Mouse (Mus musculus) urinary bladder, postnatal 0 days (tissue): ENCODE results near the gene Phkg2. TPM values are rescaled to one million over a fixed set of nuclear protein-coding genes. Genes with fewer than 3 reads are reported as not detected.

Source experiments
- polyA plus RNA-seq: library from polyadenylated mRNA; unstranded; fragments of >200 nt; fragmentation: Nextera tagmentation; extraction: Ambion mirVana; gene quantifications from 2 replicates; pipeline ENCODE4 v1.2.1, GENCODE M21; 2015

Gene Phkg2
- 23.7 and 25.8 TPM in 2 replicates for polyA plus RNA-seq

DNA sequence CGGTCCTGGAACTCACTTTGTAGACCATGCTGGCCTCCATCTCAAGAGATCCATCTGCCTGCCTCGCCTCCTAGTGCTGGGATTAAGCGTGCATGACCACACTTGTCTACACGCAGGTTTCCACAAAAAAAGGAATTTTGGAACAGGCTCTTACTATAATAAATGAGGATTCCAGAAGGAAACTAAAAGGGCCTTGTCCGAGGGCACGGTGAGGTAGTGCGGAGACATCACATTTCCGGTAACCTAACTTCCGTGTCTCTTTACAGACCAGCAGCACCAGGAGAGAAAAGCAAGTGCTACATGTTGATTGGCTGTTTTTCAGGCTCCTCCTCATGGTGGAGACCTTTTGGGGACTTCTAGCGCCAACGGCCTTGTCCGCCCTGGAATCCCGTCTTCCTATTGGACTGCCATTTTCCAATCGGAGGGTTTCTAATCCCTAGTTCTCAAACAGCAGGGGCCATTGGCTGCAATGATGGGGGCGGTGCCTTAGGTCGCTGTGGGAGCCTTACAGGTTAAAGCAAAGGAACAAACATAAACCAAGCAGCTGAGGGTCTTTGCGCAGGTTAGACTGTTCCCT is at the start of gene Phkg2:
Gene Phkg2, plus strand, starts transcription at position 446 of the 577 bp plus-strand sequence.

GRCm38 (mm10) chr7:127561340-127561858 is 11.7 kb upstream of the Phkg2 start, which contains the start of gene Tmem265:
Gene Tmem265, plus strand, starts transcription at chr7:127561390.

GRCm38 (mm10) chr7:127588011-127588871 is 15.1 kb downstream of the Phkg2 start, which contains the start of the genes Ccdc189 and Rnf40:
Gene Ccdc189, minus strand, starts transcription at chr7:127588595.
Gene Rnf40, plus strand, starts transcription at chr7:127588767.

DNA sequence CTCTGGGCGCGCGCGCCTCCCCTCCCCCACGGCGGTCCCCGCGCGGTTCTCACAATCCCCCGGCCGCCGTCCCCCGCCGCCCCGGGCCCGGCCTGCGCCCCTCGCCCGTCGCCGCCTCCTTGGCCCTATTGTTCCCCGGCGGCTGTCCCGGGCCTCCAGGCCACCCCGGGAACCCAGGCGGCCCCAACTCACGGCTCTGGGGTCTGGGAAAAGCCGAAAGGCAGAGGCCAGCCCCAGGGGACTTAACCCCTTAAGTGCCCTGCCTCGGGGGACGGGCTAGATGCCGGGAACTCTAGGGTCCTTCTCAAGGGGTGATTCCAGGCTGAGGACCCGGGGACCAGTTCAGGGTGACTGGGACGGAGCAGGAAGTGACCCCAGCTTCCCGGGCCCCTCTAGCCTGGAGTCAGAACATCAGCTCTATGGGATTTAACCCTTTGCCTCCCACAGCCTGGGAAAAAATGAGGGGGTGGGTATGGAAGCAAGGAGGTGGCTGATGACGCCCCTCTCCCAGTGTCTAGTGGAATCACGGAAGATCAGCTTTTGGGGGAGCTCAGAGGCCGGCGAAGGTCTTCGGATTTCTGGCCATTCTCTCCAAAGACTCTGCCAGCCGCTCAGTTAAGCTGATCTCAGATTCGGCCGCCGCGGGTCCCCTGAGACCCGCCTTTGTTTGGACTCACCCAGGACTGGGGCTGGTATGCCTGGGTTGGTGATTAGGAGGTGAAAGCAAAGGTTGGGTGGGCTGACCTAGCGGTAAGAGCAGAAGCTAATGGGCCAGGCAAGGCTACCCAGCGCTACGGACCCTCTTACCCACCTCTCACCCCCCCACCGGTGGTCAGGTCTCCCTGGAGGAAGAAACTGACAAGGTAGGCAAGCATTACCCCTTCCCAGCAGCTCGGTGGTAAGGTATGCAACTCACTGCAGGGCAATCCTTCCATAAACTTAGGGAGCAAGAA is 42.0 kb downstream of the Phkg2 start, which contains the start of gene Zfp629:
Gene Zfp629, minus strand, starts transcription at position 907 of the 953 bp plus-strand sequence.

Other genes starting within 250 kb of the Phkg2 start
- gene Zfp768, start 227.8 kb upstream of the Phkg2 start, polyA plus RNA-seq: 8.6 and 9.7 TPM in 2 replicates
- gene Zfp747, start 197.3 kb upstream of the Phkg2 start, polyA plus RNA-seq: 5.0 and 5.6 TPM in 2 replicates
- gene 9130019O22Rik, start 186.2 kb upstream of the Phkg2 start, polyA plus RNA-seq: 3.3 and 3.5 TPM in 2 replicates
- 3.7 and 4.1 TPM in 2 replicates for gene E430018J23Rik, start 179.7 kb upstream of the Phkg2 start, polyA plus RNA-seq
- gene Zfp764, start 166.5 kb upstream of the Phkg2 start, polyA plus RNA-seq: 5.0 and 5.3 TPM in 2 replicates
- 15.9 and 16.3 TPM in 2 replicates for gene Zfp688, start 151.3 kb upstream of the Phkg2 start, polyA plus RNA-seq
- 2.7 and 2.8 TPM in 2 replicates for gene Zfp689, start 124.2 kb upstream of the Phkg2 start, polyA plus RNA-seq
- gene Prr14, start 113.7 kb upstream of the Phkg2 start, polyA plus RNA-seq: 40.2 and 41.9 TPM in 2 replicates
- 6.4 and 8.7 TPM in 2 replicates for gene Fbrs, start 94.1 kb upstream of the Phkg2 start, polyA plus RNA-seq
- gene Srcap, start 61.4 kb upstream of the Phkg2 start, polyA plus RNA-seq: 20.0 and 20.5 TPM in 2 replicates
- 6.0 and 6.3 TPM in 2 replicates for gene Gm42715, start 53.8 kb upstream of the Phkg2 start, polyA plus RNA-seq
- gene Tmem265, start 11.9 kb upstream of the Phkg2 start, polyA plus RNA-seq: 6.1 and 7.4 TPM in 2 replicates
- 2.7 and 4.4 TPM in 2 replicates for gene Ccdc189, start 15.3 kb downstream of the Phkg2 start, polyA plus RNA-seq
- gene Rnf40, start 15.4 kb downstream of the Phkg2 start, polyA plus RNA-seq: 18.1 and 21.6 TPM in 2 replicates
- 2.9 and 3.5 TPM in 2 replicates for gene Zfp629, start 42.5 kb downstream of the Phkg2 start, polyA plus RNA-seq
- gene Bcl7c, start 135.6 kb downstream of the Phkg2 start, polyA plus RNA-seq: 31.0 and 37.4 TPM in 2 replicates
- 5.9 and 6.1 TPM in 2 replicates for gene Ctf1, start 139.4 kb downstream of the Phkg2 start, polyA plus RNA-seq
- gene Ctf2, start 158.8 kb downstream of the Phkg2 start, polyA plus RNA-seq: 0.12 TPM in 1 of 2 replicates, not detected in the other
- 1.1 and 1.4 TPM in 2 replicates for gene Fbxl19, start 171.2 kb downstream of the Phkg2 start, polyA plus RNA-seq
- gene Orai3, start 196.5 kb downstream of the Phkg2 start, polyA plus RNA-seq: 22.1 and 26.0 TPM in 2 replicates
- gene Setd1a, start 203.3 kb downstream of the Phkg2 start, polyA plus RNA-seq: 9.4 and 11.0 TPM in 2 replicates
- gene Gm49388, start 212.3 kb downstream of the Phkg2 start, polyA plus RNA-seq: not detected in 2 replicates
- gene Hsd3b7, start 227.3 kb downstream of the Phkg2 start, polyA plus RNA-seq: 26.7 and 37.8 TPM in 2 replicates